Mouse (Mus musculus) CD4-positive naive resting alpha-beta T cell, adult 57 days (primary cell): ENCODE results near the gene Nrarp. TPM values are rescaled to one million over a fixed set of nuclear protein-coding genes. Genes with fewer than 3 reads are reported as not detected.

Experiments used
- total RNA-seq: library from RNA; stranded (reverse); gene quantifications from one replicate; pipeline ENCODE4 v1.2.4, GENCODE M21; 2023

Gene Nrarp
- 5.2 TPM for total RNA-seq

DNA sequence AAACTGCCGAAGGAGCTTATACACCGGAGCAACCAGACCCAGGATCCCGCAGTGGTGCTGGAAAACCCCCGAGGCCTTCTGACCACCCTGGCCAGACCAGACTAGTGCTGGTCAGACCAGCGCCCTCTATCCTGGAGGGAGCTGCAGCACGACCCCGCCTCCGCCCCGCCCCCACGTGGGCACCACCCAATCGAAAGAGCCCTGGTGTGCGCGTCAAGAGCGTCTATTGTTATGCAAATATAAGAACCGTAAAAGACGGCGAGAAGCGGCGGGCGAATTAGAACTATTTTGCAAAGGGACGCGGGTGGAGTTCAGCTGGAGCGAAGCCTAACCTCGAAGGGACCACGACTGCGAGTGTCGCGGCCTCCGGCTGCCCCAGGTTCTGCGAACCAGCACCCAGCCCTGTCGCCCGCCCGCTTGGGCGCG lies at the start of gene Nrarp:
Gene Nrarp (plus strand): TSS at position 281 of the 426 bp plus-strand sequence.

DNA sequence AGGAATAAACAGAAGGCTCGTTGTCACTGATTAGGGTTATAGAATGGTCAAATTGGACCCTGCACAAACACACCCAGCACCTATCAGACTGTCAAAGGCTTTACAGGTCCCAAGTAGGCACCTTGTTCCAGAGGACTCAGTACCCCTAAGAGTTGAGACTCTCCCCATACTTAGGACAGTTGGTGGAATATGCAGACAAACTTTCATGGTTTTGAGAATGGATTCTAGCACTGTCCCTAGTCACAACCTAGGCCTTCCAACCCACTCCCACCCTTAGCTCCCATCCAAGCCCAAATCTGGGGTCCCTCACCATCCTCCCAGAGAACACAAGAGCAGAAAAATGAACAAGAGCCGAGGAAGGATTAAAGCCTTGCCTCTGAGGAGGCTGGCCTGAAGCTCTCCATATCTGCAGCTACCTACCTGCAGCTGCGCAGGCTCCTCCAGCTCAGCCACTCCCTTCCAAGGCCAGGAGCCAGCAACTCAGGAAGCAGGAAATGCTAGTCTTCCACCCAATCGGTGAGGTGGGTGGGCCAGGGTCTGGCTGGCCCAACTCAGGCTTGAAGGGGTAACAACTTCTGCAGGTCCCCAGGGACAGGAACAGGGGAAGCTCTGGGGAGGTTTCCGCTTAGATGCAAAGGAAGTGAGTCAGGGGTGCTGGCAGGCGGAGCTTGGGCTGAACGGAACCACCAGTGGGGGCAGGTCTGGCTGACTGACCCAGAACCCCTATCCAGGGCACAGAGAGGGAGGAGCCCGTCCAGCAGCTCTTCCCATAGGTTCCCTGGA lies 15.8 kb downstream of the Nrarp start, which contains the start of gene Tor4a:
Gene Tor4a (minus strand): TSS at position 715 of the 783 bp plus-strand sequence.

DNA sequence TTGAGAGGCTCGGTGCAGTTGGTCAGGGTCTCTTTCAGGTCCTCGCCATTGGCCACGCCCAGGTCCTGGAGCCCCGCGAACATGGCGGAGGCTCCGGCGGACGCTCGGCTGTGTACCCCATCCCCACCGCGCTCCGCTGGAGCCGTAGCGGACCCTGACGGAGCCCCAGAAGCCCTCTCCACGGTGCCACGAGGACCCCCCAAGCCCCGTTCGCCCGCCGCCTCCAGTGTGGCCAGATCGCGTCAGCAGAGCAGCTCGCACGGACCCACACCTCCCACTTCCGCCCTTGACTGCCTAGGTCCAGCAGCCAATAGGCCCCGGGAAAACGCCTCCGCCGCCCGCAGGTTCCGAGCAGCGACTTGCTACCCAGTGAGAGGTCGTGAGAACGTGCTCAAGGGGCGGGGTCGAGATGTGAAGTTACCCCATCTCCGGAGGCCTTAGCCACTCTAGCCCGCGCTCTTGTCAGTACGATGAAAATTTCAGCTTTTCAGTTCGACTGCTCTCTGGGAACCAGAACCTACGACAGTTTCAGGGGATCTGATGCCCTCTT lies 30.6 kb downstream of the Nrarp start, which contains the start of gene Nelfb:
Gene Nelfb (minus strand): TSS at position 369 of the 550 bp plus-strand sequence.

DNA sequence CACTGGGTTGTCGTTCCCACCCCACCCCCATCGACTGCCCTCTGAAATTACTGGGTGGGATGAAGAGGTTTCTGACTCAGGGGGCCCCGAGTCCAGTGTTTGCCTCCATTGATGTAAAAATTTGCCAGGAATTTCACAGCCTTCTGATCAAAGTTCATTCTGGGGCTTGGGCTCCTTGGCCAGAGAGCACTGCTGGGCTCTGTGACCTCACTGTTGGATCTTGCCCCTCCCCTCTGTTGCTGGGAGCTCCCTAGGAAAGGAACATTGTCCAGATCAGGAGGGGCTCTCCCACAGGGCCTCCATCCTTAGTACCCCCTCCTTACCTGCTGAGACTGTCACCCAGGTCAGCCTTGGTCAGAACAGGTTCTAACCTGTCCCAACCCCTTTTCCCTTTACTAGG lies 33.9 kb downstream of the Nrarp start, which contains the start of gene Stpg3:
Gene Stpg3 (minus strand): TSS at position 194 of the 400 bp plus-strand sequence.

DNA sequence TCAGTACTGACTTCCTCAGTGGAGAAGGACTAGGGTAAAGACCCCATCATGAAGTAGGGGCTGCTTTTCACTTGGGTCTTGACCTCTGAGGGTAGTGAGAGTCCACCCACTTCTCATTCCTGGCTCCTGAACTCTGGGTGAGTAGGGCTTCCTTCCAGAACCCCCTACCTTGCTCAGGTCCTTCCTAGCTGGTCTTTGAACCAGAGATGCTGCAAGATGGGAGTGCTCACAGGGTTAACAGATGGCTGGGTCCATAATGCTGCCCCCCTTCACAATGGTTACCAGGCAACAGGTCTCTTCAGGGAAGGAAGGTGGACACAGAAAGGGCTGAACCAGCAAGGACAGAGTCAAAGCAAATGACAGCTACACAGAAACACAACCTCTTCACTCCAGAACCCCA lies 37.9 kb downstream of the Nrarp start, which contains the start of gene Fam166a:
Gene Fam166a (plus strand): TSS at position 301 of the 400 bp plus-strand sequence.

DNA sequence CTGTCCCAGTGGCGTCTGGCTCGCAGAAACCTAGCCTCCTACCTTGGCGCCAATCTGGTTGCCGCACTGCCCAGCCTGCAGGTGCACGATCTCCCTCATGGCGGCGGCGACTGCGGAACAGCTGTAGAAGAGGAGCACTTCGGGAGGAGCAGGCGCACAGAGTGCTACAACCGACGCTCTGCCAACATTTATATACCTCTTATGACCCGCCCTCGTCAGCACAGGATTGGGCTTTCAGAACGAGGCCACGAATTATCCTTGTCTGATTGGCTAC lies 43.9 kb downstream of the Nrarp start, which contains the start of gene Tubb4b:
Gene Tubb4b (minus strand): TSS at position 211 of the 274 bp plus-strand sequence.

Other genes with a start within 250 kb of the Nrarp start
- gene Arrdc1, start 245.5 kb upstream of the Nrarp start, total RNA-seq: 135 TPM
- 19.6 TPM for gene Zmynd19, start 231.0 kb upstream of the Nrarp start, total RNA-seq
- gene Dph7, start 218.4 kb upstream of the Nrarp start, total RNA-seq: 21.0 TPM
- gene Mrpl41, start 205.7 kb upstream of the Nrarp start, total RNA-seq: 25.7 TPM
- gene Pnpla7, start 204.7 kb upstream of the Nrarp start, total RNA-seq: 177 TPM
- 22.3 TPM for gene Nsmf, start 126.4 kb upstream of the Nrarp start, total RNA-seq
- gene Entpd8, start 100.5 kb upstream of the Nrarp start, total RNA-seq: not detected
- gene Noxa1, start 85.6 kb upstream of the Nrarp start, total RNA-seq: not detected
- 23.0 TPM for gene Tor4a, start 16.1 kb downstream of the Nrarp start, total RNA-seq
- gene Nelfb, start 30.7 kb downstream of the Nrarp start, total RNA-seq: 63.7 TPM
- not detected for gene Stpg3, start 33.9 kb downstream of the Nrarp start, total RNA-seq
- not detected for gene Fam166a, start 38.0 kb downstream of the Nrarp start, total RNA-seq
- 113 TPM for gene Tubb4b, start 43.9 kb downstream of the Nrarp start, total RNA-seq
- gene Slc34a3, start 53.6 kb downstream of the Nrarp start, total RNA-seq: not detected
- not detected for gene Rnf224, start 56.0 kb downstream of the Nrarp start, total RNA-seq
- gene Rnf208, start 61.5 kb downstream of the Nrarp start, total RNA-seq: not detected
- gene Cysrt1, start 61.7 kb downstream of the Nrarp start, total RNA-seq: not detected
- gene AL732309.1, start 66.1 kb downstream of the Nrarp start, total RNA-seq: 5.9 TPM
- gene Tmem203, start 74.7 kb downstream of the Nrarp start, total RNA-seq: 24.4 TPM
- gene Tprn, start 81.9 kb downstream of the Nrarp start, total RNA-seq: 29.6 TPM
- gene Ssna1, start 91.7 kb downstream of the Nrarp start, total RNA-seq: 35.2 TPM
- gene Anapc2, start 91.7 kb downstream of the Nrarp start, total RNA-seq: 99.3 TPM
- not detected for gene Tmem210, start 107.4 kb downstream of the Nrarp start, total RNA-seq
- not detected for gene Lrrc26, start 109.2 kb downstream of the Nrarp start, total RNA-seq
- not detected for gene Grin1, start 138.4 kb downstream of the Nrarp start, total RNA-seq
- 50.6 TPM for gene Man1b1, start 151.6 kb downstream of the Nrarp start, total RNA-seq
- 17.2 TPM for gene Dpp7, start 175.6 kb downstream of the Nrarp start, total RNA-seq
- 10.3 TPM for gene Uap1l1, start 184.9 kb downstream of the Nrarp start, total RNA-seq
- 0.74 TPM for gene Sapcd2, start 191.6 kb downstream of the Nrarp start, total RNA-seq
- 1.4 TPM for gene Entpd2, start 215.1 kb downstream of the Nrarp start, total RNA-seq
- 0.98 TPM for gene Npdc1, start 218.6 kb downstream of the Nrarp start, total RNA-seq
- gene Fut7, start 242.5 kb downstream of the Nrarp start, total RNA-seq: 0.59 TPM
- 69.0 TPM for gene Abca2, start 247.9 kb downstream of the Nrarp start, total RNA-seq